Mouse (Mus musculus) c-Kit-negative CD71-positive TER-119-positive erythroid progenitor cells, embryonic 14.5 days (primary cell): ENCODE data around the gene Ttc39b.

ENCODE experiments used
- DNase-seq: peaks from one replicate; pipeline ENCODE4 v3.0.0-alpha.2; 2013; ENCODE audit warnings: low read depth, low spot score

Ttc39b gene

GRCm38 (mm10) chr4:83232315-83232880 is 91.7 kb downstream of the Ttc39b start:
- no peak for DNase-seq

GRCm38 (mm10) chr4:83228664-83229283 is 95.3 kb downstream of the Ttc39b start:
- no peak for DNase-seq

- DNase-seq: no peak
These were observed 96.0 kb downstream of the Ttc39b start for GRCm38 (mm10) chr4:83228073-83228472.

GRCm38 (mm10) chr4:83225633-83226360 is 98.3 kb downstream of the Ttc39b start:
- no peak for DNase-seq

- no peak for DNase-seq
These were observed 99.8 kb downstream of the Ttc39b start for GRCm38 (mm10) chr4:83224242-83224641.

- DNase-seq: no peak
These were observed 100.9 kb downstream of the Ttc39b start for GRCm38 (mm10) chr4:83223197-83223596.

GRCm38 (mm10) chr4:83220761-83221557 is 103.1 kb downstream of the Ttc39b start:
- no peak for DNase-seq

- DNase-seq: no peak
These were observed 104.8 kb downstream of the Ttc39b start for GRCm38 (mm10) chr4:83219253-83219652.

GRCm38 (mm10) chr4:83217128-83217527 is 106.9 kb downstream of the Ttc39b start:
- DNase-seq: no peak

GRCm38 (mm10) chr4:83216381-83216780 is 107.7 kb downstream of the Ttc39b start:
- no peak for DNase-seq

- DNase-seq: no peak
These were observed 108.3 kb downstream of the Ttc39b start for GRCm38 (mm10) chr4:83215776-83216175.

GRCm38 (mm10) chr4:83214822-83215558 is 109.1 kb downstream of the Ttc39b start:
- DNase-seq: no peak

- DNase-seq: no peak
These were observed 110.3 kb downstream of the Ttc39b start for GRCm38 (mm10) chr4:83213752-83214151.

- DNase-seq: no peak
These were observed 112.3 kb downstream of the Ttc39b start for GRCm38 (mm10) chr4:83211709-83212108.

- no peak for DNase-seq
These were observed 113.6 kb downstream of the Ttc39b start for GRCm38 (mm10) chr4:83210437-83210836.

- DNase-seq: no peak
These were observed 117.1 kb downstream of the Ttc39b start for GRCm38 (mm10) chr4:83206803-83207586.

GRCm38 (mm10) chr4:83206416-83206802 is 117.6 kb downstream of the Ttc39b start:
- no peak for DNase-seq

- no peak for DNase-seq
These were observed 124.7 kb downstream of the Ttc39b start for GRCm38 (mm10) chr4:83199391-83199790.

- no peak for DNase-seq
These were observed 125.9 kb downstream of the Ttc39b start for GRCm38 (mm10) chr4:83198123-83198522.

- no peak for DNase-seq
These were observed 134.3 kb downstream of the Ttc39b start for GRCm38 (mm10) chr4:83189736-83190135.

GRCm38 (mm10) chr4:83187324-83187723 is 136.7 kb downstream of the Ttc39b start:
- no peak for DNase-seq
